Mouse (Mus musculus): ENCODE measurements around the gene Prkar1b. TPM values are rescaled to one million over a fixed set of nuclear protein-coding genes. Genes with fewer than 3 reads are reported as not detected.
A peak's percentile ranks its signal among the peaks of the same experiment; 100 is the strongest.

The Prkar1b gene
- polyA plus RNA-seq, 1 experiment from 2014 or later, result 9.4 TPM

DNA sequence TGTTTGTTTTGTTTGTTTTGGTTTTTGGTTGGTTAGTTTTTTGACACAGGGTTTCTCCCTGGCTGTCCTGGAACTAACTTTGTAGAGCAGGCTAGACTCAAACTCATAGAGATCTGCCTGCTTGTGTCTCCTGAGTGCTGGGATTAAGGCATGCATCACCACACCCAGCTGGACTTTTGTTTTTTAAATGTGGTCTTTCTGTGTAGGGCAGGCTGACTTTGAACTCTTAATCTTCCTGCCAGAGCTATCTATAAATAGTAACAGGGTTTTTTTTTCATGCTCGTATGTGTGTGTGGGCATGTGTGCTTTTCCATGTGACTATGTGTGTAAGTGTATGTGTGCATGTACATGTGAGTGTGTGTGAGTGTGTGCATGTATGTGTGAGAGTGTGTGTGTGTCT is 17.7 kb upstream of the Prkar1b start:
- Histone ChIP-seq H3K4me1 (no peaks in the 10 kb centered on the region), H3K27ac (replicated peaks) (no peak overlapping the region), H3K4me3 (no peak overlapping the region), H3K27me3 (ENCODE audit: low read depth, poor library complexity, severe bottlenecking) (no peaks in the 10 kb centered on the region), H3K9me3 (replicated peaks) (no peaks in the 10 kb centered on the region), H3K36me3 (peaks cover 99% of the 10 kb centered on the region)
- no peak for DNase-seq (ENCODE audit: low spot score)
- WGBS, result 82% methylated on average over 1 of the region's 1 CpGs

DNA sequence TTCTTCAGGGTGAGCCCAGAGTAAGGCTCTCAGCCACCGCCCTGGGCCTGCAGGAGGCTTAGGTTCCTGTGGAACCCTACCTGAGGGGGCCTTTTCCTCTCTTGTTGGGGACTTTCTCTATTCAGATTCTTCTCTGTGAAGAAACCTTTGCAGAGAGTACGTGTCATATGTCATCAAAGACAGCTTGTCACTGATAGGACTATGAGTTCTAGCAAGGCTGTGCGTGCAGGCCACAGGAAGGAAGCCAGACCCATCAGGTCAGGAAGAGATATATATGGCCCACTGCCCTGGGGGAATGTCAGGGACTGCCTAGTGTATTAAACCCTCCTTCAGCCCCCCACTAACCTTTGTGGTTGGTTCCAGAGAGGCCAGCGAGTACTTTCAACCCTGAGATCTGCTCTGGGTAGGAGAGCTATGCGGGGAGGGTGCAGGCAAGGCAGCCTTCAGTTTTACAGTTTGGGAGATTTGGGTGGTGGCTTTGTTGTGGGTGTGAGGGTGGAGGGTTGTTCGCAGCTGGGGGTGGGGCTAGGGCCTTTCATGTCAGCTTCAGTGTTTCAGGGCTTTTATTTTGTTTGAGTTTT is 17.1 kb upstream of the Prkar1b start:
- 93% methylated on average over 6 of the region's 6 CpGs for WGBS
- DNase-seq (ENCODE audit: low spot score), result no peak
- no peaks in the 10 kb centered on the region for H3K4me1 ChIP-seq
- H3K27me3 ChIP-seq (ENCODE audit: low read depth, poor library complexity, severe bottlenecking), result no peaks in the 10 kb centered on the region
- H3K36me3 ChIP-seq, result peaks cover 99% of the 10 kb centered on the region
- H3K9me3 ChIP-seq (replicated peaks), result no peaks in the 10 kb centered on the region
- no peak overlapping the region for H3K4me3 ChIP-seq
- H3K27ac ChIP-seq (replicated peaks), result no peak overlapping the region

GRCm38 (mm10) chr5:139161632-139162031 is 11.8 kb upstream of the Prkar1b start:
- no peaks in the 10 kb centered on the region for H3K27me3 ChIP-seq (ENCODE audit: low read depth, poor library complexity, severe bottlenecking)
- H3K36me3 ChIP-seq, result peaks cover 89% of the 10 kb centered on the region
- 92% methylated on average over 10 of the region's 10 CpGs for WGBS
- DNase-seq (ENCODE audit: low spot score), result no peak
- H3K9me3 ChIP-seq (replicated peaks), result no peaks in the 10 kb centered on the region
- no peak overlapping the region for H3K4me3 ChIP-seq
- no peaks in the 10 kb centered on the region for H3K4me1 ChIP-seq
- no peak overlapping the region for H3K27ac ChIP-seq (replicated peaks)

DNA sequence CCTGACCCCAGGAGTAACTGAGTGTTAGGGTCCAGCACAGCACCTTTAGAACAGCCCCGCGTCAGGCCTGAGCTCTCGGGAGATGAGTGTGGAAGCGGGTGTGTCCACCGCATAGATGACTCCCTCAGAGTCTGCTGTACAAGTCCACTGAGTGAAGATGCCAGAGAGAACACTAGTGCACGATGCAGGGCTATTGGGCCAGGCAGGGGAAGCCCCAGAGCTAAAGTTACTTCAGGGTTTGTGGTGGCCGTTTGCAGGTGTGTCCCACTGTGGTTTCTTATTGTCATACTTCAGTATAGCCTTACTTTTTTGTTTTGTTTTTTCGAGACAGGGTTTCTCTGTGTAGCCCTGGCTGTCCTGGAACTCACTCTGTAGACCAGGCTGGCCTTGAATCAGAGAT is 11.1 kb upstream of the Prkar1b start:
- Histone ChIP-seq H3K4me3 (no peak overlapping the region), H3K27ac (replicated peaks) (no peak overlapping the region), H3K9me3 (replicated peaks) (no peaks in the 10 kb centered on the region), H3K27me3 (ENCODE audit: low read depth, poor library complexity, severe bottlenecking) (no peaks in the 10 kb centered on the region), H3K4me1 (no peaks in the 10 kb centered on the region), H3K36me3 (peaks cover 89% of the 10 kb centered on the region)
- WGBS, result 92% methylated on average over 8 of the region's 8 CpGs
- no peak for DNase-seq (ENCODE audit: low spot score)

DNA sequence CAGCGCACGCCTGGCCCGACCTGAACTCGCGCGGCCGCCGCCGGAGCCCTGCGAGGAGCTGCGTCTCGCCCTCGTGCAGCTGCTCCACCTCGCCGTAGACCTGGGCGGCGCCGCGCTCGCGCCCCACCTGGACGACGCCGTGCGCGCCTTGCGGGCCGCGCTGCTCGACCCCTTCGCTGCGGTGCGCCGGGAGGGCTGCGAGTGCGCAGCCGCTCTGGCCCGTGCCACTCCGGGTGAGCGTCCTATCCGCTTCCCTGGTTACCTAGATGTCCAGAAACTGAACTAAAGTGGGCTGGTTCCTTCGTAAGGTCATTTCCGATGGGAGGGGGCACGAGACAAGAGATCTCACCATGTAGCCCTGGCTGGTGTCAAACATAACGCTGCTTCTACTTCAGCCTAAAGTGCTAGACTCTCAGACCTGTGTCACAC is 816 bp upstream of the Prkar1b start:
- peak overlapping the region; percentile 94 for H3K4me3 ChIP-seq
- DNase-seq (ENCODE audit: low spot score), result peak; percentile 21
- H3K27ac ChIP-seq (replicated peaks), result peak overlapping the region; percentile 87
- H3K27me3 ChIP-seq (ENCODE audit: low read depth, poor library complexity, severe bottlenecking), result no peaks in the 10 kb centered on the region
- peaks cover 38% of the 10 kb centered on the region for H3K36me3 ChIP-seq
- no peaks in the 10 kb centered on the region for H3K9me3 ChIP-seq (replicated peaks)
- WGBS, result under 1% methylated on average over 45 of the region's 45 CpGs
- peaks cover 23% of the 10 kb centered on the region for H3K4me1 ChIP-seq

GRCm38 (mm10) chr5:139149006-139149672 is 662 bp downstream of the Prkar1b start:
- Histone ChIP-seq H3K27me3 (ENCODE audit: low read depth, poor library complexity, severe bottlenecking) (no peaks in the 10 kb centered on the region), H3K9me3 (replicated peaks) (no peaks in the 10 kb centered on the region), H3K4me3 (peak overlapping the region; percentile 94), H3K36me3 (peaks cover 24% of the 10 kb centered on the region), H3K27ac (replicated peaks) (peak overlapping the region; percentile 87), H3K4me1 (peaks cover 23% of the 10 kb centered on the region)
- DNase-seq (ENCODE audit: low spot score), result no peak
- WGBS, result 32% methylated on average over 11 of the region's 11 CpGs

GRCm38 (mm10) chr5:139147178-139148078 is 2.4 kb downstream of the Prkar1b start:
- Histone ChIP-seq H3K27me3 (ENCODE audit: low read depth, poor library complexity, severe bottlenecking) (no peaks in the 10 kb centered on the region), H3K9me3 (replicated peaks) (no peaks in the 10 kb centered on the region), H3K27ac (replicated peaks) (no peak overlapping the region), H3K4me3 (no peak overlapping the region), H3K4me1 (peaks cover 23% of the 10 kb centered on the region), H3K36me3 (peaks cover 7% of the 10 kb centered on the region)
- no peak for DNase-seq (ENCODE audit: low spot score)
- WGBS, result 95% methylated on average over 14 of the region's 14 CpGs

GRCm38 (mm10) chr5:139146476-139147075 is 3.2 kb downstream of the Prkar1b start:
- Histone ChIP-seq H3K36me3 (no peaks in the 10 kb centered on the region), H3K9me3 (replicated peaks) (no peaks in the 10 kb centered on the region), H3K27me3 (ENCODE audit: low read depth, poor library complexity, severe bottlenecking) (no peaks in the 10 kb centered on the region), H3K27ac (replicated peaks) (no peak overlapping the region), H3K4me1 (peaks cover 18% of the 10 kb centered on the region), H3K4me3 (no peak overlapping the region)
- 94% methylated on average over 11 of the region's 11 CpGs for WGBS
- no peak for DNase-seq (ENCODE audit: low spot score)

DNA sequence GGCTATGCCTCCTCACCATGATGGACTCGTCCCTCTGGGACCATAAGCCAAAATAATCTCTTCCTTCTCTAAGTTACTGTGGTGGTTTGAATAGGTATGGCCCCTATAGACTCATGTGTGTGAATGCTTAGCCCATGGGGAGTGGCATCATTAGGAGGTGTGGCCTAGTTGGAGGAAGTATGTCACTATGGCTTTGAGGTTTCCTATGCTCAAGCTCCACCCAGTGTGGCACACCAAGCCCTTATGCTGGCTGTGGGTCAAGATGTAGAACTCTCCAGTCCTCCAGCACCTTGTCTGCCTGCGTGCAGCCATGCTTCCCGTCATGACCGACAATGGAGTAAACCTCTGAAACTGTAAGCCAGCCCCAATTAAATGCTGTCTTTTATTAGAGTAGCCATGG is 4.1 kb downstream of the Prkar1b start:
- H3K36me3 ChIP-seq, result no peaks in the 10 kb centered on the region
- H3K27me3 ChIP-seq (ENCODE audit: low read depth, poor library complexity, severe bottlenecking), result no peaks in the 10 kb centered on the region
- no peaks in the 10 kb centered on the region for H3K9me3 ChIP-seq (replicated peaks)
- WGBS, result 91% methylated on average over 4 of the region's 4 CpGs
- DNase-seq (ENCODE audit: low spot score), result no peak
- no peak overlapping the region for H3K27ac ChIP-seq (replicated peaks)
- H3K4me3 ChIP-seq, result no peak overlapping the region
- H3K4me1 ChIP-seq, result peaks cover 11% of the 10 kb centered on the region

DNA sequence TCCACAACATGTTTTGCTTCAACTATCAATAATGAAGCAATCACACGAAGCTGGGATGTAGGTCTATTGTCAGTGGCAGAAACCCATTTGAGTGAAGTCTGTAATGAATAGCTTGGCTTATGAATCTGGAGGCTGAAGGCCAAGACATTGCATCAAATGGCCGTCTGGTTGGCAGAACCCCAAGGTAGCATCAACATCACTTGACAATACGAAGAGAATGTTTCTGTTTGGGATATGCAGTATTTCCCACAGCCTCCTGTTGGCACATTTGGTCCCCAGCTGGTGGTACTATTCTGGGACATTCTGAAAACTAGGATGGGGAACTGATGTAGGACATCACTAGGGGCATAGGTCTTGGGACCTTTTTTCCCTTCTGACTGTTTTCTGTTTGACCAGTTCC is 5.9 kb downstream of the Prkar1b start:
- no peak overlapping the region for H3K27ac ChIP-seq (replicated peaks)
- H3K27me3 ChIP-seq (ENCODE audit: low read depth, poor library complexity, severe bottlenecking), result no peaks in the 10 kb centered on the region
- WGBS, result 83% methylated on average over 3 of the region's 3 CpGs
- H3K4me1 ChIP-seq, result peaks cover 5% of the 10 kb centered on the region
- no peak for DNase-seq (ENCODE audit: low spot score)
- no peaks in the 10 kb centered on the region for H3K36me3 ChIP-seq
- H3K4me3 ChIP-seq, result no peak overlapping the region
- no peaks in the 10 kb centered on the region for H3K9me3 ChIP-seq (replicated peaks)

DNA sequence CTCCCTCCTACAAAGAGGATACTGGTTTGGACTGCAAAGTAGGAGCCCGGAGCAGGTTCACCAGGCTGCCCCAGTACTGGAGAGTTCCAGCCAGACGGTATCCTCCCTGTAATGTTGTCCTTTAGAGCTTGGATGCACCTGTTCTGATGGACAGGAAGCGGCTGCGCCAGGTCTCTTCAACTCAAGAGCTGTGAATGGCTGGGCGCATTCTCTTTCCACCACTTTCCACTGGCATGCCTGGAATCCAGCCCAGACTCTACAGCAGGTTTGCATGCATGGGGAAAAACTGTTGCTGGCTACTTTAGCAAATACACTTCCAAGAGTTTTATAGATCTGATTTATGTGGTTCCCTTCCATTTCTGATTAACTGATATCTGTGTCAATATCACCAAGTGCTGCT is 8.5 kb downstream of the Prkar1b start:
- H3K4me3 ChIP-seq, result no peak overlapping the region
- no peaks in the 10 kb centered on the region for H3K27me3 ChIP-seq (ENCODE audit: low read depth, poor library complexity, severe bottlenecking)
- 81% methylated on average over 5 of the region's 5 CpGs for WGBS
- H3K4me1 ChIP-seq, result 0 out of 2 replicates have a peak, but pooled peaks cover 5% of the 10 kb centered on the region
- H3K9me3 ChIP-seq (replicated peaks), result no peaks in the 10 kb centered on the region
- DNase-seq (ENCODE audit: low spot score), result no peak
- H3K36me3 ChIP-seq, result no peaks in the 10 kb centered on the region
- no peak overlapping the region for H3K27ac ChIP-seq (replicated peaks)

DNA sequence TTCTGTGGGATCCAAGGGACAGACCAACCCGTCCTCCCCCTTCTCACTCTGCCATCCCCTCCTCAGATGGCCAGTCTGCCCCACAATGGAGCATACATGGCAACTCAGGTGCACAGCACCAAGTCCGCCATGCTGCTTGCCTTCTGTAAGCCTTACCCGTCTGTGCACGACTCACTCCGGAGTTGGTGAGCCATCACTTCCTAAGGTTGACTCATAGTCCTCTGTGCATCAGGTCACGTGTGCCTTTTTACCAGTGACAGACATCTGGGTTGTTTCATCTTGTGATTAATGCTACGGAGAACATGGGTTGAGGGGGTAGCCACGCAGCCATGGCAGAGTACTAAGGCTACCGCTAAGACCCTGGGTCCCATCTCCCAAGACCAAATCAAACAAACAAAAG is 9.2 kb downstream of the Prkar1b start:
- no peak overlapping the region for H3K27ac ChIP-seq (replicated peaks)
- no peaks in the 10 kb centered on the region for H3K27me3 ChIP-seq (ENCODE audit: low read depth, poor library complexity, severe bottlenecking)
- H3K4me3 ChIP-seq, result no peak overlapping the region
- no peaks in the 10 kb centered on the region for H3K9me3 ChIP-seq (replicated peaks)
- no peaks in the 10 kb centered on the region for H3K36me3 ChIP-seq
- H3K4me1 ChIP-seq, result 0 out of 2 replicates have a peak, but pooled peaks cover 5% of the 10 kb centered on the region
- DNase-seq (ENCODE audit: low spot score), result no peak
- WGBS, result 87% methylated on average over 9 of the region's 9 CpGs

Data from midbrain, embryonic 10.5 days (tissue).